Mouse (Mus musculus): Measurements from ENCODE around the gene Raver2. TPM values are rescaled to one million over a fixed set of nuclear protein-coding genes. Genes with fewer than 3 reads are reported as not detected.

The Raver2 gene
- polyA plus RNA-seq (2015; fragmentation: Nextera tagmentation; extraction: Ambion mirVana): 7.7 and 10.4 TPM in 2 replicates

DNA sequence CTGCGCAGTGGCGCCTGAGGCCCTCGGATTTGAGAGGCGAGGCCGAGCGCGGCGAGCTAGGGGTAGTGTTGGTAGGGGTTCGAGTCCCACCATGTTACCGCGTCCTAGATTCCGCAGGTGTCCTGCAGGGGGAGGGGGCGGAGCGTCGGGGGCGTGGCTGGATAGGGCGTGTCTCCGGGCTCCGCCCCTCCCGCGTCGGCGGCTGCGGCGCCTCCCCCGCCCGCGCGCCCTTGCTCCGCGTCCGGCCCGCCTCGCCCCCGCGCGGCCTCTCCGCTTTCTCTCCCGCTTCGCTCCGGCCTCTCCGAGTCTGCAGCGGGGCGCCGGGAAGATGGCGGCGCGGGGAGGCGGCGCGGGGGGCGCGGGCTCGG is at the start of gene Raver2:
TSS of gene Raver2 (plus strand) at position 198 of the 368 bp plus-strand sequence.
- H3K9me3 ChIP-seq: no peaks in the 10 kb centered on the region
- peak within 1 kb of the TSS; percentile 69 for H3K27ac ChIP-seq
- H3K4me3 ChIP-seq: peak within 1 kb of the TSS; percentile 79
- ATAC-seq (ENCODE audit: insufficient number of reproducible peaks, low FRiP score, low TSS enrichment, low read depth): peak; percentile 67; the same call in 1 of the 2 replicates
- H3K27me3 ChIP-seq: no peaks in the 10 kb centered on the region
- peak within 1 kb of the TSS; percentile 81 for H3K9ac ChIP-seq
- no peaks in the 10 kb centered on the region for H3K36me3 ChIP-seq
- peaks cover 16% of the 10 kb centered on the region for H3K4me1 ChIP-seq
- 2% methylated on average over 38 of the region's 54 CpGs for WGBS
- peak within 1 kb of the TSS; percentile 90 for H3K4me2 ChIP-seq

GRCm38 (mm10) chr4:101020596-101020995 is 48.2 kb upstream of the Raver2 start, which contains the start of gene Gm10577:
Gene Gm10577, minus strand, starts transcription at chr4:101020696.
- H3K27me3 ChIP-seq: no peaks in the 10 kb centered on the region
- H3K4me2 ChIP-seq: no peak within 1 kb of the TSS
- H3K9me3 ChIP-seq: no peaks in the 10 kb centered on the region
- 78% methylated on average over 4 of the region's 4 CpGs for WGBS
- no peak within 1 kb of the TSS for H3K4me3 ChIP-seq
- H3K9ac ChIP-seq: no peak within 1 kb of the TSS
- no peaks in the 10 kb centered on the region for H3K4me1 ChIP-seq
- no peaks in the 10 kb centered on the region for H3K36me3 ChIP-seq
- no peak for ATAC-seq (ENCODE audit: insufficient number of reproducible peaks, low FRiP score, low TSS enrichment, low read depth)
- H3K27ac ChIP-seq: no peak within 1 kb of the TSS

GRCm38 (mm10) chr4:101026566-101026965 is 42.2 kb upstream of the Raver2 start:
- Histone ChIP-seq H3K4me3 (no peak overlapping the region), H3K27ac (no peak overlapping the region), H3K4me1 (no peaks in the 10 kb centered on the region), H3K9me3 (no peaks in the 10 kb centered on the region), H3K36me3 (no peaks in the 10 kb centered on the region), H3K4me2 (no peak overlapping the region), H3K27me3 (no peaks in the 10 kb centered on the region), H3K9ac (no peak overlapping the region)
- no peak for ATAC-seq (ENCODE audit: insufficient number of reproducible peaks, low FRiP score, low TSS enrichment, low read depth)
- WGBS: 68% methylated on average over 5 of the region's 5 CpGs

DNA sequence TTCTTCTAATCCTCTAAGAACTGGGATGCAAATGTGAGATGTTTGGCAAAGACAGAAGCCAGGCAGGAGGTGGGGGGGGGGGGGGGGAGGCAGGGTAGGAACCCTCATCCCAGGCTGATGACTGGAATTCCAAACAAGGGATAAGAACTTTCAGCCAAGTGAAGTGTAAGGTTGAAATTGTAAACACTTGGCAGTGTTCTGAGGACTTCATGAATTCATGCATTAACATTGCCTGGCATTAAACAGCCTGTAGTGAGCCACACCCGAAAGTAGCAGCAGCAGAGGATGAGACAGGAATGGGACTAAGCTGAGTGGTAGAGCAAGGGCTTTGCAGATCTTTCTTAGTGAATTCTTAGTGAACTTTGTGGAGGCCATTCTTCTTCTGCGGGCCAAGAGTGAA is 41.8 kb upstream of the Raver2 start:
- Histone ChIP-seq H3K4me1 (no peaks in the 10 kb centered on the region), H3K36me3 (no peaks in the 10 kb centered on the region), H3K4me2 (no peak overlapping the region), H3K27ac (no peak overlapping the region), H3K9ac (no peak overlapping the region), H3K4me3 (no peak overlapping the region), H3K27me3 (no peaks in the 10 kb centered on the region), H3K9me3 (no peaks in the 10 kb centered on the region)
- WGBS: 74% methylated on average over 2 of the region's 2 CpGs
- no peak for ATAC-seq (ENCODE audit: insufficient number of reproducible peaks, low FRiP score, low TSS enrichment, low read depth)

DNA sequence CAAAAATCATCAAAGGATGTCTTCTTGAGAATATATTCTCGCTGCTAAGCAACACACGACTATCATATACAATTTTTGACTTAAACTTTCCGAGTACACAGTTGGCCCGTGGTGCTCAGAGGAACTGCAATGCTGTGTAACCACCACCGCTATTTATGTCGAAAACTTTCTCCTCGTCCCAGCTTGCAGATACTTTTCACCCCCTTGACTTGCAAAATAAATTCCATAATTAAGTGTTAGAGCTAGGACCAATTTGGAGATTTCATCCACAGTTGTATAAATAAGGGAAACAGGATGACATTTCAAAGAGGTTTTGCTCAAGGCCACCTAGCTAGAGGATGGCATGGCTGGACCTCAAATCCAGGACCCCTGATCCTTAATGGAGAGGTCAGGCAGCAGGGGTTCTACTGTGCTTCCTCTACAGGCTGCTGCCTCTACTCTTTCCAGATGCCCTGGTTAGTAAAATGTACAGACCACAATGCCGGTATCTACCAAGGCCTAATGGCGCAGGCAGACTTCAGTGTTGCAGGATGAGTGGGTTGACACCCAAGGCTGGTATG is 40.9 kb upstream of the Raver2 start:
- WGBS: 86% methylated on average over 9 of the region's 9 CpGs
- Histone ChIP-seq H3K4me2 (no peak overlapping the region), H3K4me3 (no peak overlapping the region), H3K9me3 (no peaks in the 10 kb centered on the region), H3K36me3 (no peaks in the 10 kb centered on the region), H3K9ac (no peak overlapping the region), H3K27me3 (no peaks in the 10 kb centered on the region), H3K27ac (no peak overlapping the region), H3K4me1 (no peaks in the 10 kb centered on the region)
- no peak for ATAC-seq (ENCODE audit: insufficient number of reproducible peaks, low FRiP score, low TSS enrichment, low read depth)

GRCm38 (mm10) chr4:101033047-101033446 is 35.7 kb upstream of the Raver2 start:
- Histone ChIP-seq H3K9me3 (no peaks in the 10 kb centered on the region), H3K27ac (no peak overlapping the region), H3K4me2 (no peak overlapping the region), H3K4me1 (peaks cover 5% of the 10 kb centered on the region; the same call in 1 of the 2 replicates), H3K4me3 (no peak overlapping the region), H3K9ac (no peak overlapping the region), H3K27me3 (no peaks in the 10 kb centered on the region), H3K36me3 (no peaks in the 10 kb centered on the region)
- WGBS: 74% methylated on average over 3 of the region's 3 CpGs
- no peak for ATAC-seq (ENCODE audit: insufficient number of reproducible peaks, low FRiP score, low TSS enrichment, low read depth)

- no peaks in the 10 kb centered on the region for H3K9me3 ChIP-seq
- peaks cover 7% of the 10 kb centered on the region for H3K4me1 ChIP-seq
- H3K9ac ChIP-seq: no peak overlapping the region
- H3K27me3 ChIP-seq: no peaks in the 10 kb centered on the region
- no peak overlapping the region for H3K4me3 ChIP-seq
- no peak overlapping the region for H3K4me2 ChIP-seq
- no peak for ATAC-seq (ENCODE audit: insufficient number of reproducible peaks, low FRiP score, low TSS enrichment, low read depth)
- no peak overlapping the region for H3K27ac ChIP-seq
- WGBS: 75% methylated on average over 5 of the region's 5 CpGs
- H3K36me3 ChIP-seq: no peaks in the 10 kb centered on the region
Observed at GRCm38 (mm10) chr4:101035131-101035530, 33.7 kb upstream of the Raver2 start.

- no peak overlapping the region for H3K4me2 ChIP-seq
- WGBS: 56% methylated on average over 7 of the region's 7 CpGs
- no peak overlapping the region for H3K9ac ChIP-seq
- H3K27me3 ChIP-seq: no peaks in the 10 kb centered on the region
- no peak overlapping the region for H3K27ac ChIP-seq
- no peak overlapping the region for H3K4me3 ChIP-seq
- H3K36me3 ChIP-seq: no peaks in the 10 kb centered on the region
- H3K4me1 ChIP-seq: peaks cover 7% of the 10 kb centered on the region
- H3K9me3 ChIP-seq: no peaks in the 10 kb centered on the region
- no peak for ATAC-seq (ENCODE audit: insufficient number of reproducible peaks, low FRiP score, low TSS enrichment, low read depth)
Observed at GRCm38 (mm10) chr4:101037156-101037555, 31.6 kb upstream of the Raver2 start.

- Histone ChIP-seq H3K27me3 (no peaks in the 10 kb centered on the region), H3K4me2 (no peak overlapping the region), H3K4me1 (no peaks in the 10 kb centered on the region), H3K9ac (no peak overlapping the region), H3K27ac (no peak overlapping the region), H3K4me3 (no peak overlapping the region), H3K36me3 (no peaks in the 10 kb centered on the region), H3K9me3 (no peaks in the 10 kb centered on the region)
- no peak for ATAC-seq (ENCODE audit: insufficient number of reproducible peaks, low FRiP score, low TSS enrichment, low read depth)
- WGBS: 69% methylated on average over 2 of the region's 2 CpGs
Observed at GRCm38 (mm10) chr4:101043691-101044090, 25.1 kb upstream of the Raver2 start.

DNA sequence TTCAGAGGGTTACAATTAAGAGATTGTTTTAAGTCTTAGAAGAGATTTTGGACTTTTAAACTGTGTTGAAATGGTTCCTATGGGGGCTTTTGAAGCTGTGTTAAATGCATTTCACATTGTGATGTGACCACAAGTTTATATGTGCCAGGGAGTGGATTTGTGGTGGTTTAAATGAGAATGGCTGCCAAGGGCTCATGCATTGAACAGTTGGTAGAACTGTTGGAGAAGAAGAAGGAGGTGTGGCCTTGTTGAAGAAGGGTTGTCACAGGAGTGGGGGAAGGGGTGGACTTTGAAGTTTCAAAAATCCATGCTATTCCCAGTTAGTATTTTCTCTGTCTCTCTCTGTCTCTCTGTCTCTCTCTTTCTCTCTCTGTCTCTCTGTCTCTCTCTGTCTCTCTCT is 24.6 kb upstream of the Raver2 start:
- ATAC-seq (ENCODE audit: insufficient number of reproducible peaks, low FRiP score, low TSS enrichment, low read depth): no peak
- Histone ChIP-seq H3K4me3 (no peak overlapping the region), H3K27ac (no peak overlapping the region), H3K4me2 (no peak overlapping the region), H3K36me3 (no peaks in the 10 kb centered on the region), H3K9ac (no peak overlapping the region), H3K9me3 (no peaks in the 10 kb centered on the region), H3K4me1 (no peaks in the 10 kb centered on the region), H3K27me3 (no peaks in the 10 kb centered on the region)

DNA sequence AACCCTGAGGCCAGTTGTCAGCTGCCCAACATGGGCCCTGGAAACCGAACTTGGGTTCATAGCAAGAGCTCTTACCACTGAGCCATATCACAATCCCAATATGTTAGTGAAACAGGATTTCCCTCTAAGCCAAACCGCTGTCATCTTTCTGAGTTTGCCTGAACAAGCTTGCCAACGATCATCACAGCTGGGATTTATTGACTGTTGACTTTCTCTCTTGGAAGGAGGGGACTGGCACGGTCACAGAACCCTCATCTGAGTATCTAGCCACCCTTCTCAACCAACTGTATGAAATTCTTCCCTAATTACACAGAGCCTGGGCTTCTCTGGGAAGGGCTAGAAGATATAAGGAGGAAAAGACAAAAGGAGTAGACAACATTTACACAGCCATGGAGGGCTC is 22.2 kb upstream of the Raver2 start:
- no peak for ATAC-seq (ENCODE audit: insufficient number of reproducible peaks, low FRiP score, low TSS enrichment, low read depth)
- H3K4me3 ChIP-seq: no peak overlapping the region
- H3K9ac ChIP-seq: no peak overlapping the region
- no peak overlapping the region for H3K4me2 ChIP-seq
- no peak overlapping the region for H3K27ac ChIP-seq
- no peaks in the 10 kb centered on the region for H3K4me1 ChIP-seq
- no peaks in the 10 kb centered on the region for H3K27me3 ChIP-seq
- 48% methylated on average over 4 of the region's 4 CpGs for WGBS
- no peaks in the 10 kb centered on the region for H3K36me3 ChIP-seq
- H3K9me3 ChIP-seq: no peaks in the 10 kb centered on the region

GRCm38 (mm10) chr4:101062146-101062545 is 6.6 kb upstream of the Raver2 start:
- Histone ChIP-seq H3K9ac (no peak overlapping the region), H3K27ac (no peak overlapping the region), H3K4me2 (no peak overlapping the region), H3K4me1 (no peaks in the 10 kb centered on the region), H3K4me3 (no peak overlapping the region), H3K9me3 (no peaks in the 10 kb centered on the region), H3K27me3 (no peaks in the 10 kb centered on the region), H3K36me3 (no peaks in the 10 kb centered on the region)
- no peak; the same call in 1 of the 2 replicates for ATAC-seq (ENCODE audit: insufficient number of reproducible peaks, low FRiP score, low TSS enrichment, low read depth)
- 58% methylated on average over 2 of the region's 2 CpGs for whole genome bisulfite sequencing

DNA sequence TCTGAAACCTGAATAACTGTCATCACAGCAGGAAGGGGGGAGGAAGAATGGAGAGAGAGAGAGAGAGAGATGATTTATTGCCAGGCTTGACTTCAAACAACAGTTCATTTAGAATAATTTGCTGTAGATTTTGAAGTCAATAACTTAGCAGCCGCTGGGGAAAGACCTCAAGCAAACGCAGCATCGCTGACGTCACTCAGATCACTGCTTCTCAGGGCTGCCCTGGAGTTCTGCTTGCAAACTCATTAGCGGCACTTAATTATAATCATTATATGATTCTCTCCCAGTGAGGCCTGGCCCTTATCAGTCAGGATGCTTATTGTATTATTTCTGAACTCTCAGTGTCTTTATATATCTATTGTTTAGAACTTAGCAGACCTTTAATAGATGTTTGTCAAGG is 2.4 kb upstream of the Raver2 start:
- H3K9ac ChIP-seq: no peak overlapping the region
- no peaks in the 10 kb centered on the region for H3K27me3 ChIP-seq
- no peaks in the 10 kb centered on the region for H3K36me3 ChIP-seq
- H3K9me3 ChIP-seq: no peaks in the 10 kb centered on the region
- WGBS: 37% methylated on average over 5 of the region's 5 CpGs
- ATAC-seq (ENCODE audit: insufficient number of reproducible peaks, low FRiP score, low TSS enrichment, low read depth): no peak
- H3K4me3 ChIP-seq: no peak overlapping the region
- H3K4me1 ChIP-seq: peaks cover 16% of the 10 kb centered on the region
- H3K27ac ChIP-seq: no peak overlapping the region
- no peak overlapping the region for H3K4me2 ChIP-seq
